Mouse (Mus musculus): ENCODE measurements around the gene Shank2.

GRCm38 (mm10) chr7:144037966-144038669 lies 36.4 kb downstream of the Shank2 start:
- no peak for TF ChIP-seq CTCF (IDR thresholded peaks at IDR 0.05; ENCODE audit: extremely low read depth, insufficient read length, insufficient replicate concordance, low read depth, low read length)
- no peak for TF ChIP-seq POLR2A (IDR thresholded peaks at IDR 0.05; ENCODE audit: low read depth, low read length)

All from small intestine, adult 2 months (tissue).